Mouse (Mus musculus) brain, embryonic 14.5 days (tissue): ENCODE measurements around the gene Fam227b.

ENCODE experiments used
- CTCF ChIP-seq: fragments of 200-500 bp; IDR thresholded peaks from 2 replicates; pipeline ENCODE4 v1.5.1; 2012; ENCODE audit warnings: inconsistent platforms, mild to moderate bottlenecking, moderate library complexity, borderline replicate concordance; ENCODE audit not compliant: insufficient read depth, insufficient read length; ENCODE audit errors: extremely low read depth
- POLR2A ChIP-seq: fragments of 200-500 bp; IDR thresholded peaks from 2 replicates; pipeline ENCODE4 v1.6.1; 2012; ENCODE audit warnings: mild to moderate bottlenecking, inconsistent platforms, borderline replicate concordance; ENCODE audit not compliant: poor library complexity, insufficient read depth, insufficient read length, severe bottlenecking; ENCODE audit errors: extremely low read depth

DNA sequence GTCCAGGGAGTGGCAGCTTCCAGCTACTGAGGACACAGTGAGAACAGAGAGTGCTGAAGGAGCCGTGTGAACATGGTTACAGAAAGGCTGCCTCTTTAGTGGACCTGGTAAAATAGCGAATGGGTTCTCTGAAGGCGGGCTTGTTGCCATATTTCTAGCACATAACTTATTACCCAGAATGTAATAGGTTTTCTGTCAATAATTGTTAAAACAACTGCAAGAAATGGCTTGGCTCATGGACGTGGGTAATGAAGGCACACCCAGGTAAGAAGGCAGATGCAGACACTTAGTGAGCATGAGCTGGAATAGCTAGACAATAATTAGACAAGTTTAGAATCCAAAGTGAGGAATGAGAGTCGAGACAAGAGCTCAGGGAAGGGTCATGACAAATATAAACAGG lies 149.5 kb downstream of the Fam227b start:
- no peak for TF ChIP-seq POLR2A
- TF ChIP-seq CTCF = no peak
